Mouse (Mus musculus) liver, embryonic 15.5 days (tissue): ENCODE measurements at regions not wholly inside any gene's neighbourhood (a gene's known extent, or its start where the extent isn't known, plus 50 kb on each side); places are given as distances from the start of the nearest gene placed in this dataset.

Experiments
- ATAC-seq: fragments of 200-750 bp; cut with Nextera tagmentation; 2 replicates; pipeline ENCODE4 v1.8.0; 2017; ENCODE audit warnings: moderate number of reproducible peaks, mild to moderate bottlenecking, moderate library complexity; ENCODE audit not compliant: insufficient read depth
- H3K27ac ChIP-seq: fragments of 300-500 bp; sonication (generic); replicated peaks from 2 replicates; pipeline ENCODE4 v1.5.1; 2015; ENCODE audit warnings: mild to moderate bottlenecking, inconsistent platforms
- H3K27me3 ChIP-seq: fragments of 300-500 bp; sonication (generic); 2 replicates; pipeline ENCODE4 v1.6.1; 2015; ENCODE audit warnings: mild to moderate bottlenecking, inconsistent platforms
- H3K36me3 ChIP-seq: fragments of 300-500 bp; sonication (generic); replicated peaks from 2 replicates; pipeline ENCODE4 v1.6.1; 2015; ENCODE audit warnings: moderate library complexity, mild to moderate bottlenecking, inconsistent platforms
- H3K4me1 ChIP-seq: fragments of 300-500 bp; sonication (generic); replicated peaks from 2 replicates; pipeline ENCODE4 v1.6.1; 2015; ENCODE audit warnings: inconsistent platforms
- H3K4me2 ChIP-seq: fragments of 300-500 bp; sonication (generic); 2 replicates; pipeline ENCODE4 v1.6.1; 2015; ENCODE audit warnings: moderate library complexity, mild to moderate bottlenecking, inconsistent platforms
- H3K4me3 ChIP-seq: fragments of 300-500 bp; sonication (generic); replicated peaks from 2 replicates; pipeline ENCODE4 v1.5.1; 2015; ENCODE audit warnings: mild to moderate bottlenecking, inconsistent platforms
- H3K9ac ChIP-seq: fragments of 300-500 bp; sonication (generic); 2 replicates; pipeline ENCODE4 v1.6.1; 2015; ENCODE audit warnings: moderate library complexity, mild to moderate bottlenecking, inconsistent platforms
- H3K9me3 ChIP-seq: fragments of 300-500 bp; sonication (generic); replicated peaks from 2 replicates; pipeline ENCODE4 v1.6.1; 2016; ENCODE audit warnings: inconsistent platforms
- WGBS: fragments of 180-500 bp; shearing (Covaris S2); methylation state at CpG from one replicate; pipeline ENCODE4 v1.1.7; 2015; ENCODE audit warnings: mixed read lengths; ENCODE audit not compliant: insufficient replicate concordance; 5-methylcytosine and 5-hydroxymethylcytosine counted together

DNA sequence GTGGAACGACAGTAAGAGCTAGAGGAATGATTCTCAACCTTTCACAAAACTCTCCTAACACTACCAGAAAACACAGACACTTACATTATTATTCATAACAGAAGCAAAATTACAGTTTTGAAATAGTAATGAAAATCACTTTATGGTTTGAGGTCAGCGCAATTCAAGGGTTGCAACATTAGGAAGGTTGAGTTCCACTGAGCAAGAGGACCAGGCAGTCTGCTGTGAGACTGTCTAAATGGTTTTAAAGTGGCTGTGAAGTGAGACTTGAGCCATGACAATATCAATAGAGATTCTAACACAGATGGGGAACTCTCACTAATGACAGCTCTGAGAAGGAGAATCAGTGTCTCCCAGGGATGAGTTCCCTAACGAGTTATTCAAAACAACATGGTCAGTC is 146.2 kb upstream of the Ednrb start:
- no peaks in the 10 kb centered on the region for H3K4me1 ChIP-seq
- no peaks in the 10 kb centered on the region for H3K27me3 ChIP-seq
- 64% methylated on average over 3 of the region's 3 CpGs for WGBS
- H3K4me3 ChIP-seq: no peak overlapping the region
- H3K9me3 ChIP-seq: no peaks in the 10 kb centered on the region
- ATAC-seq: no peak
- no peaks in the 10 kb centered on the region for H3K36me3 ChIP-seq
- no peak overlapping the region for H3K4me2 ChIP-seq
- H3K9ac ChIP-seq: no peak overlapping the region
- H3K27ac ChIP-seq: no peak overlapping the region

DNA sequence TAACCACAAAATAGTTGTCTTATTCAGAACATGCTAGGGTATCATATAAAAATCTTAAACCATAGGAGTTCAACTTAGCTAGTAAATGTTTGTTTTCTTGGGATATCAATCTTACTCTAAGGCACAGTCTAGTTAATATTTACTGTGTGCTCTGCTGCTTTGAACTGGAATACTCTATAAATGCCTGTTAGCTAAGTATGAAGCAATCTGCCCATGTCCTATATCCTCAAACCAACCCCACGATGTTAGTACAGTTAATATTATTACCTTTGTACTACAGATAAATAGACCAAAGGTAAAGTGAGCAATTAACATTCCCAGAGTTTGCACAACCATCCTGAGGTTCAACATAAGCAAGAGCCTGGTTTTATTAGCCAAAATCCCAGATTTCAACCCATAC is 145.7 kb upstream of the Ednrb start:
- no peak overlapping the region for H3K4me2 ChIP-seq
- no peak for ATAC-seq
- no peaks in the 10 kb centered on the region for H3K4me1 ChIP-seq
- H3K4me3 ChIP-seq: no peak overlapping the region
- no peak overlapping the region for H3K9ac ChIP-seq
- 62% methylated on average over 1 of the region's 1 CpGs for WGBS
- H3K27ac ChIP-seq: no peak overlapping the region
- no peaks in the 10 kb centered on the region for H3K36me3 ChIP-seq
- no peaks in the 10 kb centered on the region for H3K9me3 ChIP-seq
- H3K27me3 ChIP-seq: no peaks in the 10 kb centered on the region

DNA sequence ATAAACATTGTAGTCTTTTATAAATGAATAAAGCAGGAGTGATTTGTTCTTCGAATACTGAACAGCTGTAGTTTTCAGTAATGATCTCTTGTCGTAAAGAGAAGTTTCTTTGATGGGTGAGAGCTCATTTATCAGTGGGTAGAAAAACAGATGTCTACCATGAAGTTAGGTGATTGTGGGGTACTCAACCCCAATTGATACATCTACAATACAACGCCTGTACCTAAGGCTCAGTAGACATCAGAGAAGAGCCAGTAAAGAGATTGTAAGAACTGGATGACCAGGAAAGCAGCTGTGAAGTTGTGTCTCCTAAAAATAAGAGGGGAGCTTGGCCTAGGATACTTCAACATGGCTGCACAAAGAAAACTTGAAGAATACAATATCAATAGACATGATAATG is 143.1 kb upstream of the Ednrb start:
- H3K27me3 ChIP-seq: no peaks in the 10 kb centered on the region
- no peak overlapping the region for H3K4me3 ChIP-seq
- H3K4me1 ChIP-seq: no peaks in the 10 kb centered on the region
- H3K9me3 ChIP-seq: no peaks in the 10 kb centered on the region
- H3K36me3 ChIP-seq: no peaks in the 10 kb centered on the region
- H3K9ac ChIP-seq: no peak overlapping the region
- WGBS: 65% methylated on average over 3 of the region's 3 CpGs
- no peak overlapping the region for H3K4me2 ChIP-seq
- H3K27ac ChIP-seq: no peak overlapping the region
- ATAC-seq: no peak

- no peaks in the 10 kb centered on the region for H3K4me1 ChIP-seq
- no peak overlapping the region for H3K9ac ChIP-seq
- H3K27me3 ChIP-seq: no peaks in the 10 kb centered on the region
- no peaks in the 10 kb centered on the region for H3K36me3 ChIP-seq
- no peaks in the 10 kb centered on the region for H3K9me3 ChIP-seq
- 65% methylated on average over 5 of the region's 5 CpGs for WGBS
- no peak overlapping the region for H3K4me2 ChIP-seq
- no peak overlapping the region for H3K27ac ChIP-seq
- no peak overlapping the region for H3K4me3 ChIP-seq
- no peak for ATAC-seq
Observed at GRCm38 (mm10) chr14:103984349-103984748, 140.1 kb upstream of the Ednrb start.

DNA sequence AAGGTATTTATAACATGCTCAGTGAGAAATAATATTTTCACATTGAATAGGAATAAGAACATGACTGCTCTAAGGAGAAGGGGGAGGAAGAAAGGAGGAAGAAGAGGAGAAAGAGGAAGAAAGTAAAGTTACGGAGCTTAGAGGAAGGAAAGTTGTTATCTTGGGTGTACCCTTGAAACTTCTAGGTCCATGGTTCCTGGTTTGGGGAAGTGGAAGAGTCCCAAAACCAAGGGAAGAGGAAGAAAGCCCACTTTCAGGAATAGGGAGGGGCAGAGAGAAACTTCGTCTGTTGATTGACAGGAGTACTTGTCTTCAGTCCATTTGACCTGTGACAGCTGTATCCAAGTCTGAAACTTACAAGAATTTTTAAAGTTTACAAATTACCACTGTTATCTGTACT is 134.6 kb upstream of the Ednrb start:
- Histone ChIP-seq H3K27ac (no peak overlapping the region), H3K4me1 (no peaks in the 10 kb centered on the region), H3K36me3 (no peaks in the 10 kb centered on the region), H3K9ac (no peak overlapping the region), H3K9me3 (no peaks in the 10 kb centered on the region), H3K4me2 (no peak overlapping the region), H3K27me3 (no peaks in the 10 kb centered on the region), H3K4me3 (no peak overlapping the region)
- ATAC-seq: no peak
- 34% methylated on average over 2 of the region's 2 CpGs for WGBS

DNA sequence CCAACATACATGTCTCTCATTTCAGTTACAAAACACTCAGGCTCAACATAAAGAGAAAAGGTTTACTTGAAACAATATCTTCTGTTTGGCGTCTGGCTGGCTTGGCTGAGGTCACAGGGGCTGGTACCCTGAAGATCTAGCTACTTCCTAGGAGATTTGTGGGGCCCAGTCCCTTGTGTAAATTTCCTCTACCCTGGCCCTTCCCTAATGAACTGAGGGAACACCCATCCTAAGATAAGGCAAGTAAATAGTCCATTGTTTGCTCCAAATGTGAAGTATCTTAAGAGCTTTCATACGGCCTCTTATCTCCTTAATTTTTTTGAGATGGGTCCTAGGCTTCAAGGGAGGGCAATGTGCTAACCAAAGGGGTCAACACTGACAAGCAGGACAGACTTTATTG is 133.6 kb upstream of the Ednrb start:
- Histone ChIP-seq H3K4me3 (no peak overlapping the region), H3K27ac (no peak overlapping the region), H3K9me3 (no peaks in the 10 kb centered on the region), H3K4me1 (no peaks in the 10 kb centered on the region), H3K9ac (no peak overlapping the region), H3K4me2 (no peak overlapping the region), H3K27me3 (no peaks in the 10 kb centered on the region), H3K36me3 (no peaks in the 10 kb centered on the region)
- ATAC-seq: no peak
- 18% methylated on average over 2 of the region's 2 CpGs for WGBS

- Histone ChIP-seq H3K27ac (no peak overlapping the region), H3K27me3 (no peaks in the 10 kb centered on the region), H3K4me2 (no peak overlapping the region), H3K4me3 (no peak overlapping the region), H3K9ac (no peak overlapping the region), H3K9me3 (no peaks in the 10 kb centered on the region), H3K36me3 (no peaks in the 10 kb centered on the region), H3K4me1 (no peaks in the 10 kb centered on the region)
- ATAC-seq: no peak
- 39% methylated on average over 4 of the region's 4 CpGs for WGBS
Observed at GRCm38 (mm10) chr14:103973955-103974354, 129.8 kb upstream of the Ednrb start.

DNA sequence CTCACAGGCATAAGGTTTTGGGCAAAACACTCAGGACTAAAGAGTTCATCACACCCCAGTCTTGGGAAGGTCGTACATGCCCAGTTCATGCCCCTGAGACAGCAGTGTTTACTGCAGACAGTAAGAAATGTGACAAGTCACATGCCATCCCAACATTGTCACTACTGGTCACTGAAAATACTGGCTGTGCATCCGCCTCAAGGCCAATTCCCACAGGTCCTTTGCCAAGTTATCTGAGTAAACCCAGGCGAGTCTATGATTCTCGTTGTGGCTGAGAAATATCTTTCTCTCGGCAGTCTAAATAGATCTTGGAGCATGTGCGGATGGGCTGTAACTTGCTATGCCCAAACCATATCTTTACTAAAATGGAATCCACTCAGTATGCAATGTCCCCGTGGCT is 128.9 kb upstream of the Ednrb start:
- H3K4me2 ChIP-seq: no peak overlapping the region
- no peak overlapping the region for H3K4me3 ChIP-seq
- H3K36me3 ChIP-seq: no peaks in the 10 kb centered on the region
- WGBS: 61% methylated on average over 7 of the region's 7 CpGs
- ATAC-seq: no peak
- no peaks in the 10 kb centered on the region for H3K4me1 ChIP-seq
- H3K27ac ChIP-seq: no peak overlapping the region
- H3K27me3 ChIP-seq: no peaks in the 10 kb centered on the region
- H3K9ac ChIP-seq: no peak overlapping the region
- no peaks in the 10 kb centered on the region for H3K9me3 ChIP-seq

DNA sequence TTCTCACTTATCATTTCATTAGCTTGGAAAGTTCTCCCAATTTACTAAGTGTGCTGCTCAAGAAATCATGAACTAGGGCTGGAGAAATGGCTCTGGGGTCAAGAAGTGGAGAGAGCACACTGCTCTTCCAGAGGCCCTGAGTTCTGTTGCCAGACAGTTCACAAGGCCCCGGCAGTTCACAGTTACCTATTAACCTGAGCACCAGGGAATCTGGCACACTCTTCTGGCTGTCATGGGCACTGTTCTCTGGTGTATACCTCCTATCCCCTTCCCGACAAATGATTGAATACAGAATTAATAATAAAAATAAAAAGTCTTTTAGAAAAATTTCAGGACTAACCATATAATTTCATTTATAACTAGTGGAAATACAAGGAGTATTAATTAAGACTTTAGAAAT is 125.1 kb upstream of the Ednrb start:
- Histone ChIP-seq H3K9me3 (no peaks in the 10 kb centered on the region), H3K4me2 (no peak overlapping the region), H3K27ac (no peak overlapping the region), H3K27me3 (no peaks in the 10 kb centered on the region), H3K9ac (no peak overlapping the region), H3K36me3 (no peaks in the 10 kb centered on the region), H3K4me3 (no peak overlapping the region), H3K4me1 (no peaks in the 10 kb centered on the region)
- no peak for ATAC-seq
- 55% methylated on average over 2 of the region's 2 CpGs for WGBS

DNA sequence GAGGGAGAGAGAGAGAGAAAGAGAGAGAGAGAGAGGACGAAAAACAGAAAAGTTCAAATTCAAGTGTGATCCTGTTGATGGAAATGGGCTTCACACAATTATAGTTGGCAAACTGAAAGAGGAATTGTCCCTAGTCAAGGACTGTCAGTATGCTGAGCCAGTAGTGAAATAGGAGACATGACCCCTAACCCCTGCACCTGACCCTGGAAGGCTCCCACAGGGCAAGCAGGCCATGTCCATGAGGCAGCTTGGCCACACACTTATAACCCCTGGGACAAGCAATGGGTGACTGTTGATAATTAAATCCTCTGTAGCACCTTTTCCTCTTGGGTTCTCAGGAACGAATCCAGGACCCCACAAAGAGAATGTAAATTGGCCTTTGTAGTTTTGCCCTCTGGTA is 122.1 kb upstream of the Ednrb start:
- 51% methylated on average over 2 of the region's 2 CpGs for WGBS
- no peak for ATAC-seq
- Histone ChIP-seq H3K9ac (no peak overlapping the region), H3K4me2 (no peak overlapping the region), H3K4me1 (no peaks in the 10 kb centered on the region), H3K27ac (no peak overlapping the region), H3K9me3 (no peaks in the 10 kb centered on the region), H3K4me3 (no peak overlapping the region), H3K27me3 (no peaks in the 10 kb centered on the region), H3K36me3 (no peaks in the 10 kb centered on the region)

GRCm38 (mm10) chr14:103962303-103962881 is 118.2 kb upstream of the Ednrb start:
- H3K9me3 ChIP-seq: no peaks in the 10 kb centered on the region
- no peak overlapping the region for H3K4me2 ChIP-seq
- no peaks in the 10 kb centered on the region for H3K27me3 ChIP-seq
- no peaks in the 10 kb centered on the region for H3K36me3 ChIP-seq
- no peak overlapping the region for H3K4me3 ChIP-seq
- no peak overlapping the region for H3K27ac ChIP-seq
- ATAC-seq: no peak
- no peak overlapping the region for H3K9ac ChIP-seq
- WGBS: 47% methylated on average over 11 of the region's 11 CpGs
- H3K4me1 ChIP-seq: no peaks in the 10 kb centered on the region

DNA sequence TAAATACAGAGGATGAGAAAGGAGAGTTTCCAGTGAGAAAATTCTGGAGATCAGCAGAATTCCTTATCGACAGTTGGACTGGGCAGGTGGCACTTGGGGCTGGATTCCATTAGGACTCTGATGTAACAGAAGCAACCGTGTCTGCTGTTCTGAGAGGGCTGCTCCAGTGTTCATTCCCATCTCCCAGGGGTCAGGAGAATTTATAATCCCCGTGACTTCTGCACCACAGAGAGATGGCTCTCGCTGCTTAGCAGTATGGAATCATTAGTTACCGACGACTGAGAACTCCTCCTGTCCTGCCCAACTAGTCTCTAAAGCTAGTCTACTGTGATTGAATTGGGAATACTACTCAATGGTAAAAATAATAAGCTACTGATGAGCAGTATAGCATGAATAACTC is 107.7 kb upstream of the Ednrb start:
- Histone ChIP-seq H3K4me1 (no peaks in the 10 kb centered on the region), H3K27ac (no peak overlapping the region), H3K9ac (no peak overlapping the region), H3K4me2 (no peak overlapping the region), H3K4me3 (no peak overlapping the region), H3K36me3 (no peaks in the 10 kb centered on the region), H3K9me3 (no peaks in the 10 kb centered on the region), H3K27me3 (no peaks in the 10 kb centered on the region)
- 68% methylated on average over 6 of the region's 6 CpGs for WGBS
- no peak for ATAC-seq
